Mouse (Mus musculus) spleen, postnatal 36 days (tissue): ENCODE results near the gene Smyd4.

Experiments
- DNase-seq, 2 experiments: peaks; one replicate each; pipeline ENCODE4 v3.0.0; 2022; ENCODE audit warnings: low spot score in 2 of 2, mixed read lengths in 1 of 2

Smyd4 gene

GRCm38 (mm10) chr11:75452812-75453557 is 104.8 kb downstream of the Smyd4 start:
- DNase-seq: no peak

DNA sequence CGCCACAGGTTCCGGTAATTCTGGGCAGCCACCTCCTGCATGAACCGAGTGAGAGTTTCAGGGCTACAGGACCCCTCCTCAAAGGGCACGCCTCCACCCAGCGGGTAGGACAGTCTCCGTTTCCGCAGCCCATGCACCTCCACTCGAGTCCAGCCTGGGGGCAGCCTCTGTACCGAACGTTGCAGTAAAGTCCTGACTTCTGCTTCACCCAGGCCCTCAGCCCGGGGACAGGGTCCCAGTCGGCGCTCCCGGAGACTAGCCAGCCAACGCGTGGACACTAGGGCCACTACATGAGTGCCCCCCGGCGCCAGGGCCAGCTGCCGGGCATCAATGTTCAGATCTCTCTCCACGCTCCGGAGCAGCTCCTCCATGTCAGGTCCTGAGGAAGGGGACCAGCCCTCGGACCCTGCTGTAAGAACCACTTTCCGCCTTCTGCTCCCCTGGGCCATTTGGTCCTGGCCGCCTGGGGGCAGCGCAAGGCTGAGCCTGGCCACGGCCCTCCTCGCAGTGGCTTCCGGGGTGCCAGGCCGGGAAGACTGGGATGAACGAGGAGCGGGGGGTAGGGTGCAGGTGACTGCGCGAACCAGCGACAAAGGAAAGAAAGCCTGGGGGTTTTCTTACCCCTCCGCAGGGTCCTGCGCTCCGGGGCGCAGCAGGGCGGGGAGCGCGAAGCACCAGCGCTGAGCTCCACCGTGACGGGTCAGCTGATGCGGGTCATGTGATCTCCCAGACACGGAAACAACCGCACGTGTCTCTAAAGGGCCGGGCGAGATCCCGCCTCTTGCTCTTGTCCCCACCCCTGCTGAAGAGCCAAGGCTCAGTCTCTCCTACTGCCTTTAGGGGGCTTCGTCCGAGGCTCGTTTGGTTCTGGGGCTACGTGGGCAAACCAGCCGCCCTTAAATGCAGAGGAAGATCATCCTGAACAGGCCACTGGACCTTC is 106.0 kb downstream of the Smyd4 start, which contains the start of gene Wdr81:
Wdr81 (minus strand) TSS at position 727 of the 940 bp plus-strand sequence.
- DNase-seq: peak; percentile 91 to 92
